Mouse (Mus musculus): ENCODE measurements around the gene Oaz3. TPM values are rescaled to one million over a fixed set of nuclear protein-coding genes. Genes with fewer than 3 reads are reported as not detected.

Gene Oaz3
- total RNA-seq, 2 experiments from 2014 or later, result not detected

GRCm38 (mm10) chr3:94392128-94392527 is 51.6 kb downstream of the Oaz3 start:
- no peak for DNase-seq
- intact Hi-C loops (cut with DNase I), result no loop called here

GRCm38 (mm10) chr3:94391001-94391400 is 52.7 kb downstream of the Oaz3 start:
- no peak for DNase-seq

GRCm38 (mm10) chr3:94389420-94389819 is 54.3 kb downstream of the Oaz3 start:
- DNase-seq, result no peak
- intact Hi-C loops (cut with DNase I), result no loop called here

More at GRCm38 (mm10) chr3:94391001-94391400, 52.7 kb downstream of the Oaz3 start:
- intact Hi-C loops (cut with DNase I), result no loop called here

GRCm38 (mm10) chr3:94388047-94388446 is 55.7 kb downstream of the Oaz3 start:
- intact Hi-C loops (cut with DNase I), result no loop called here
- no peak for DNase-seq

GRCm38 (mm10) chr3:94387391-94387790 is 56.3 kb downstream of the Oaz3 start:
- DNase-seq, result no peak
- intact Hi-C loops (cut with DNase I), result no loop called here

GRCm38 (mm10) chr3:94386671-94387070 is 57.0 kb downstream of the Oaz3 start:
- no peak for DNase-seq
- intact Hi-C loops (cut with DNase I), result no loop called here

- intact Hi-C loops (cut with DNase I), result no loop called here
- no peak for DNase-seq
Observed at GRCm38 (mm10) chr3:94383476-94383875, 60.2 kb downstream of the Oaz3 start.

Other genes starting within 250 kb of the Oaz3 start
- gene Gm5286, start 247.2 kb downstream of the Oaz3 start, total RNA-seq (2021), result not detected
- not detected for gene Gm4778, start 179.9 kb downstream of the Oaz3 start, total RNA-seq (2021)
- gene Them4, start 133.8 kb downstream of the Oaz3 start, total RNA-seq (2021), result 10 to 100 TPM; 12.6 to 14.9 TPM
- gene Them5, start 101.8 kb downstream of the Oaz3 start, total RNA-seq (2021), result not detected
- gene C2cd4d, start 81.5 kb downstream of the Oaz3 start, total RNA-seq (2021), result under 1 TPM in 1 of 2 experiments, not detected in 1; 0.29 TPM
- gene Rorc, start 71.1 kb downstream of the Oaz3 start, total RNA-seq (2021), result 10 to 100 TPM; 29.6 to 33.1 TPM
- under 1 TPM; 0.14 to 0.37 TPM for gene Lingo4, start 45.4 kb downstream of the Oaz3 start, total RNA-seq (2021)
- 1 to 10 TPM; 3.8 to 4.8 TPM for gene Tdrkh, start 30.6 kb downstream of the Oaz3 start, total RNA-seq (2021)
- gene Mrpl9, start 597 bp downstream of the Oaz3 start, total RNA-seq (2021), result 10 to 100 TPM; 62.4 to 66.5 TPM
- gene Celf3, start 34.4 kb upstream of the Oaz3 start, total RNA-seq (2021), result not detected
- under 1 TPM in 1 of 2 experiments, not detected in 1; 0.37 TPM for gene Riiad1, start 36.4 kb upstream of the Oaz3 start, total RNA-seq (2021)
- gene Snx27, start 138.8 kb upstream of the Oaz3 start, total RNA-seq (2021), result 10 to 100 TPM; 24.4 to 28.6 TPM
- not detected for gene Gm10972, start 199.2 kb upstream of the Oaz3 start, total RNA-seq (2021)
- gene Tuft1, start 215.0 kb upstream of the Oaz3 start, total RNA-seq (2021), result 1 to 10 TPM; 3.1 to 3.9 TPM
- gene Selenbp2, start 249.6 kb upstream of the Oaz3 start, total RNA-seq (2021), result 10 to 100 TPM in 1 of 2 experiments, 1 to 10 TPM in 1; 8.7 to 11.6 TPM